Mouse (Mus musculus) left cerebral cortex, postnatal 25 days (tissue): Measurements from ENCODE around the gene Tpst2. TPM values are rescaled to one million over a fixed set of nuclear protein-coding genes. Genes with fewer than 3 reads are reported as not detected.

Experiments used
- DNase-seq, 2 experiments: peaks; one replicate each; pipeline ENCODE4 v3.0.0; 2022; ENCODE audit warnings: low spot score in 2 of 2, mixed read lengths in 1 of 2
- intact Hi-C: fragments of 180-260 bp; cut with DNase I; formaldehyde crosslinking; loops from one replicate; pipeline ENCODE4 v1.15.1; 2025
- total RNA-seq, 2 experiments: library from RNA; stranded (reverse); gene quantifications; 2 replicates each; pipeline ENCODE4 v1.2.3; 2021

Tpst2 gene
- total RNA-seq, 2 experiments from 2014 or later = 39.0 to 43.9 TPM

DNA sequence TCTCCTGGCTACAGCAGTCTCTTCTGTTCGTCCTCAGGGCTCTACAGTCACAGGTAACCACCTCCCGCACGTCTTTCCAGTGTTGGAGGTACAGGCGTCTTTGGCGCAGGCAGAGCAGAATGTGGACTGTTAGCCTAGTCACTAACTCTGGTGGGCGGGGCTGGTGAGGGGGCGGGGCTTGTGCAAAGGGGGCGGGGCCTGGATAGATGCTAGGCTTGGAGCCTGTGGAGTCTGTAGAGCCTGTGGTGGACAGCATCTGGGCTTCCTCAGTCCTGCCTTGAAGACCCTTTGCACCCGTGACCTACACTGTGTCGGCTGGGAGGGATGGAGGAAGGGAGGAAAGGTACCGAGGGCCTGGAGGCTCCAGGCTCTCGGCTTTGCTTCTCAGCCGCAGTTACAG is 79.4 kb downstream of the Tpst2 start, which contains the start of gene Gm6583:
Gene Gm6583 (minus strand): TSS at position 124 of the 400 bp plus-strand sequence.
- no peak for DNase-seq
- intact Hi-C loops = no loop called here

GRCm38 (mm10) chr5:112356322-112356721 is 79.8 kb downstream of the Tpst2 start:
- intact Hi-C loops = no loop called here
- no peak for DNase-seq

DNA sequence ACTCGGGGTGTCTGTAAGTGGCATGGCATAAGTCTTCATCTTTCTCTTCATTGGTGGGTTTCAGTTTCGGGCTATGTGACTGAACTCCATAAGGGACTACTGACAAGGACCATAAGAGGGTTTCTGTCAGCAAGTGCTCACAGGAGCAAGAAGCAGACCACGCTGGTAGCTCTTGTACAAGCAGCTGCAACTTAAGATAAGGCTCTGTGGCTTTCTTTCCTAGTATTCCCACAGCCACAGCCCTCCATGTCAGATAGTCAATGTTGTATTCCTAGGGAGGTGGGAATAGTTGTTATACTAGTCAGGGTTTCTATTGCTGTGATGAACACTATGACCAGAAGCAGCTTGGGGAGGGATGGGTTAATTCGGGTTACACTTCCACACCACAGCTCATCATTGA is 83.0 kb downstream of the Tpst2 start:
- no peak for DNase-seq
- intact Hi-C loops = no loop called here

DNA sequence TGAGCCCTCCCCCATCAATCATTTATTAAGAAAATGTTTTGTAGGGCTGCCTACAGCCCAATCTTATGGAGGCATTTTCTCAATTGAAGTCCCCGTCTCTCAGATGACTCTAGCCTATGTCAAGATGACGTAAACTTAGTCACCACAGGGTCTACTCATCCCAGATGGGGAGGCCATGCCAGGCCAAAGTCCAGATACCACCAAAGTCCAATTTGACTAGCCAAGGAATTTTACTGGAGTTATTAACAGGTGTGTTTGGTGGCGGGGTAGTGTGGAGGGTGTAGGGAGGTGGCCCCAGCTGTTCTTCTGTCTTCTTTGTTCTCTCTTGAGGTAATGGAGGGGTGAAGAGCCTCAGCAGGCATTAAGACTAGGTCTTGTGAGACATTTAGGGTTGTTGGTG is 83.6 kb downstream of the Tpst2 start:
- intact Hi-C loops = loop anchor here (10.0 kb wide), 1 partner anchor 65 kb away; no protein-coding TSS in a partner anchor
- DNase-seq = no peak

DNA sequence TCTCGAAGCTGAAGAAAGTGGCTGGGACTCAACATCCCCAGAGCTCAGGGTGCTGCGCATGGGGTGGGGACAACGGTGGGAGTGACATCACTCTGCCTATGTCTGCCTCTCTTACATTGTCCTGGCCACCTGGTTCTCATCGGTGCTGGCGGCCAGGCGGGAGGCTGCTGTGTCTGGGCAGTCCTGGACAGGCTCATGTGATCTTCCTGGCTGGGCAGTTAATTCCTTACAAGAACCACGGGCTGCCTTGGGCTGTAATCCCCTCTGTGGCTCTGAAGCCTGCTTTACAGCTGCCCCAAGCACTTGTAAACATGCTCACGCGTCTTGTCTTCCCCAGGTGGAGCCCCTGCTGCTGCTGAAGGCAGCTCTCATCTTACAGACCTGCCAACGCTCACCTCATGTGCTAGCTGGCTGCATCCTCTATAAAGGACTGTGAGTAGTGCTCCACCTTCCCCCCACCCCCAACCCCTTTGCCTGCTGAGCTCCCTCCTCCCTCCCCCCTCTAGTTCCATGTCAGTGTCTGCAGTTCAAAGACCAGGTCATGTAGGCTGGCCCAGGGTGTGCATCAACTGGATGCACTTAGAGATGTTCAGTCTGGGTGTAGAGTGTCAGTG is 87.8 kb downstream of the Tpst2 start:
- DNase-seq = no peak
- intact Hi-C loops = loop anchor here (10.0 kb wide), 1 partner anchor 61 kb away; no protein-coding TSS in a partner anchor

Other genes starting within 250 kb of the Tpst2 start
- gene Cryba4, start 24.2 kb upstream of the Tpst2 start, total RNA-seq = 1 to 10 TPM in 1 of 2 experiments, under 1 TPM in 1; 0.78 to 1.0 TPM
- gene Crybb1, start 20.9 kb upstream of the Tpst2 start, total RNA-seq = 1 to 10 TPM; 7.7 to 9.9 TPM
- gene Tfip11, start 49.7 kb downstream of the Tpst2 start, total RNA-seq = 10 to 100 TPM; 39.9 to 40.0 TPM
- gene Srrd, start 66.3 kb downstream of the Tpst2 start, total RNA-seq = 10 to 100 TPM; 22.6 to 24.8 TPM
- gene Hps4, start 66.4 kb downstream of the Tpst2 start, total RNA-seq = 10 to 100 TPM; 24.3 to 29.3 TPM
- gene Gm6583, start 79.3 kb downstream of the Tpst2 start, total RNA-seq = not detected
- gene Asphd2, start 118.2 kb downstream of the Tpst2 start, total RNA-seq = 100 to 1,000 TPM; 176 TPM
- not detected for gene Gm6588, start 172.7 kb downstream of the Tpst2 start, total RNA-seq